ENCODE assay signal across 8 mouse cellular contexts in genomic region chr1:184825093-184825492, GRCm38 (mm10). TPM values are rescaled to one million over a fixed set of nuclear protein-coding genes. Genes with fewer than 3 reads are reported as not detected.
DNase-seq lines count a peak whose midpoint lies in the region; ATAC-seq and TF ChIP-seq lines count a peak whose summit lies in the region.

No protein-coding gene starts in this region.

- H3K9ac ChIP-seq in forebrain, embryonic 14.5 days (ENCODE audit: low read length) = no peak overlapping the region
- H3K9ac ChIP-seq in intestine, postnatal 0 days (ENCODE audit: low read depth, low read length) = no peak overlapping the region

- 24% methylated on average over 11 of the region's 11 CpGs for WGBS in forebrain, embryonic 14.5 days
- whole genome bisulfite sequencing in intestine, postnatal 0 days = 33% methylated on average over 11 of the region's 11 CpGs

- TF ChIP-seq POLR2A in testis, adult 2 months (IDR thresholded peaks at IDR 0.05; ENCODE audit: control insufficient read depth, low read depth, low read length) = no peak

- no peak overlapping the region for H3K4me3 ChIP-seq in forebrain, embryonic 14.5 days (ENCODE audit: low read depth, low read length)
- H3K4me3 ChIP-seq in intestine, postnatal 0 days (ENCODE audit: low read depth, low read length) = no peak overlapping the region
- no peak overlapping the region for H3K4me3 ChIP-seq in testis, adult 2 months (ENCODE audit: control insufficient read depth, low read depth, low read length)

- no peak overlapping the region for H3K4me2 ChIP-seq in forebrain, embryonic 14.5 days (ENCODE audit: low read length)
- H3K4me2 ChIP-seq in intestine, postnatal 0 days (replicated peaks; ENCODE audit: low read depth) = peak overlapping the region; percentile 6; the same call in 1 of the 2 replicates

- no peaks in the 10 kb centered on the region for H3K36me3 ChIP-seq in forebrain, embryonic 14.5 days (ENCODE audit: control insufficient read depth, insufficient read depth, low read length)
- peaks cover 15% of the 10 kb centered on the region for H3K36me3 ChIP-seq in intestine, postnatal 0 days (ENCODE audit: control insufficient read depth, insufficient read depth)
- H3K36me3 ChIP-seq in testis, adult 2 months (ENCODE audit: control insufficient read depth, insufficient read depth, low read length) = no peaks in the 10 kb centered on the region

- DNase-seq in cerebellum, postnatal 14 days = peak; percentile 62 to 75
- no peak for DNase-seq in cerebellum, adult 11 months
- DNase-seq in urinary bladder, postnatal 14 days (ENCODE audit: low spot score) = peak; percentile 37
- DNase-seq in urinary bladder, postnatal 36 days (ENCODE audit: low spot score in 2 of 2) = no peak
- peak; percentile 76 for DNase-seq in forebrain, embryonic 14.5 days (ENCODE audit: low spot score)
- DNase-seq in lung, postnatal 36 days = peak; percentile 62

- TF ChIP-seq CTCF in intestine, postnatal 0 days (IDR thresholded peaks at IDR 0.05; ENCODE audit: low read depth) = peak; percentile 74
- TF ChIP-seq CTCF in testis, adult 2 months (IDR thresholded peaks at IDR 0.05; ENCODE audit: control insufficient read depth, insufficient read depth, insufficient replicate concordance, low read depth, low read length) = 0 out of 2 replicates have a peak, but pooled peaks have one; percentile 27

- no peak overlapping the region for H3K27ac ChIP-seq in forebrain, embryonic 14.5 days (ENCODE audit: low read depth, low read length)
- H3K27ac ChIP-seq in intestine, postnatal 0 days (ENCODE audit: low read depth, low read length) = no peak overlapping the region
- H3K27ac ChIP-seq in testis, adult 2 months (ENCODE audit: control insufficient read depth, insufficient read depth, low read depth, low read length) = no peak overlapping the region; the same call in 1 of the 2 replicates

- peaks cover 2% of the 10 kb centered on the region; the same call in 1 of the 2 replicates for H3K4me1 ChIP-seq in forebrain, embryonic 14.5 days (ENCODE audit: control insufficient read depth, insufficient read depth, low read length)
- 0 out of 2 replicates have a peak, but pooled peaks cover 3% of the 10 kb centered on the region for H3K4me1 ChIP-seq in intestine, postnatal 0 days (replicated peaks; ENCODE audit: control insufficient read depth, insufficient read depth, low read length)
- H3K4me1 ChIP-seq in testis, adult 2 months (ENCODE audit: control insufficient read depth, insufficient read depth, low read length) = peaks cover 26% of the 10 kb centered on the region

- H3K27me3 ChIP-seq in forebrain, embryonic 14.5 days (replicated peaks; ENCODE audit: control insufficient read depth, insufficient read depth, low read length) = no peaks in the 10 kb centered on the region
- H3K27me3 ChIP-seq in intestine, postnatal 0 days (replicated peaks; ENCODE audit: control insufficient read depth, insufficient read depth, low read length) = no peaks in the 10 kb centered on the region
- no peaks in the 10 kb centered on the region for H3K27me3 ChIP-seq in testis, adult 2 months (ENCODE audit: control insufficient read depth, insufficient read depth, low read length)

- ATAC-seq in forebrain, embryonic 14.5 days = peak; percentile 52; the same call in 1 of the 2 replicates
- ATAC-seq in intestine, postnatal 0 days = no peak

- no peaks in the 10 kb centered on the region for H3K9me3 ChIP-seq in forebrain, embryonic 14.5 days (replicated peaks; ENCODE audit: control insufficient read depth, low read length)
- no peaks in the 10 kb centered on the region for H3K9me3 ChIP-seq in intestine, postnatal 0 days (ENCODE audit: control insufficient read depth)

RNA-seq across cellular contexts. Expression of gene Marc1, which starts 14.0 kb away (rescaled TPM):
- not detected in 2 replicates for polyA plus RNA-seq in forebrain, embryonic 14.5 days (2014; fragmentation: Nextera tagmentation; extraction: Ambion mirVana)
- 1.5 and 1.6 TPM in 2 replicates for polyA plus RNA-seq in intestine, postnatal 0 days (2015; fragmentation: Nextera tagmentation; extraction: Ambion mirVana)
- 0.24 TPM in 1 of 2 replicates, not detected in the other for polyA plus RNA-seq in testis, adult 2 months (2012; rRNA removed)

RNA-seq across cellular contexts. Expression of gene Marc2, which starts 21.2 kb away (rescaled TPM):
- polyA plus RNA-seq in forebrain, embryonic 14.5 days (2014; fragmentation: Nextera tagmentation; extraction: Ambion mirVana) = 120 and 132 TPM in 2 replicates
- 555 and 620 TPM in 2 replicates for polyA plus RNA-seq in intestine, postnatal 0 days (2015; fragmentation: Nextera tagmentation; extraction: Ambion mirVana)
- 34.3 and 36.5 TPM in 2 replicates for polyA plus RNA-seq in testis, adult 2 months (2012; rRNA removed)

RNA-seq across cellular contexts. Expression of gene C130074G19Rik, which starts 57.9 kb away (rescaled TPM):
- 0.90 and 1.3 TPM in 2 replicates for polyA plus RNA-seq in forebrain, embryonic 14.5 days (2014; fragmentation: Nextera tagmentation; extraction: Ambion mirVana)
- 6.3 and 6.4 TPM in 2 replicates for polyA plus RNA-seq in intestine, postnatal 0 days (2015; fragmentation: Nextera tagmentation; extraction: Ambion mirVana)
- polyA plus RNA-seq in testis, adult 2 months (2012; rRNA removed) = 6.0 and 6.4 TPM in 2 replicates

Comparison
In these comparisons a context has a peak if more than half of its experiments do, and no peak if none do; other contexts are left out.
1. DNase-seq: peak in cerebellum, postnatal 14 days (2 of 2), urinary bladder, postnatal 14 days (single experiment), forebrain, embryonic 14.5 days (single experiment) and lung, postnatal 36 days (single experiment); none in cerebellum, adult 11 months (single experiment) and urinary bladder, postnatal 36 days (0 of 2).